Mouse (Mus musculus): ENCODE results near the gene Cox6b1. TPM values are rescaled to one million over a fixed set of nuclear protein-coding genes. Genes with fewer than 3 reads are reported as not detected.

Cox6b1 gene
- total RNA-seq, 2 experiments from 2014 or later = 346 to 592 TPM

DNA sequence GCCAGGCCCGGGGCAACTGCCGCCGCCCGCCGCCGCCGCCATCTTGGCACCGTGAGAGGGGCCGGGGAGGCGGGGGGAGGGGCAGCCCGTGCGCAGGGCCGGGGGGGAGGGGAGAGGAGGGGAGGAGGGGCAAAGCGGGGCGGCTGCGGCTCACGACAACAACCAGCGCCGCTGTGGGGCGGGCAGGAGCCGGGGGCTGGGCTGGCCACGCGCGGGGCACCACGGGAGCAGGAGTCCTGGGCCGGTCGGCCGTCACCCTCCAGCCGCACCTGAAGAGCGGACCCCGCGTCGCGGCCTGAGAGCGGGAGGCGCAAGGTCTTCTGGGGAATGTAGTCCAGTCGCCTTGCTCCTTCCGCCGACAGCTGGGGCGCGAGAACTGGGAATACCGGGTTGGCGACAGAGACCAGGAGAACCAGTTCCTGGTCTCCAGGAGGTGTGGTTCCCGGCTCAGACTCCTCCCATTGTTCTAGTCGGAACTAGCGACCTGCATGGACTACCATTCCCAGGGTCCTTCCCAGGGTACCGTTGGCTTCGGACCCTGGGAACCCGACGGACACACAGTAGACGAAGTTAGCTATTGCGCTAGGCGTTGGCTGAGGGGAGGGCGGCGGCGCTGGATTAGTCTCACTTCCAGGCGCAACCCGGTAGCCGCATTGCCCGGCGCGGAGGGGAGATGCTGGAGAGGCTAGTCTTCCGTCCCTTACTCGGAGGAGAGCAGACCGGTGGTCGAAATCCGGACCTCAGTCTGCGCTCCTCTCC, 37.1 kb downstream of the Cox6b1 start, which contains the start of gene Kmt2b:
TSS of gene Kmt2b (minus strand) at position 51 of the 759 bp plus-strand sequence.
- ATAC-seq (replicated peaks; ENCODE audit: poor library complexity) = peak; percentile 83

DNA sequence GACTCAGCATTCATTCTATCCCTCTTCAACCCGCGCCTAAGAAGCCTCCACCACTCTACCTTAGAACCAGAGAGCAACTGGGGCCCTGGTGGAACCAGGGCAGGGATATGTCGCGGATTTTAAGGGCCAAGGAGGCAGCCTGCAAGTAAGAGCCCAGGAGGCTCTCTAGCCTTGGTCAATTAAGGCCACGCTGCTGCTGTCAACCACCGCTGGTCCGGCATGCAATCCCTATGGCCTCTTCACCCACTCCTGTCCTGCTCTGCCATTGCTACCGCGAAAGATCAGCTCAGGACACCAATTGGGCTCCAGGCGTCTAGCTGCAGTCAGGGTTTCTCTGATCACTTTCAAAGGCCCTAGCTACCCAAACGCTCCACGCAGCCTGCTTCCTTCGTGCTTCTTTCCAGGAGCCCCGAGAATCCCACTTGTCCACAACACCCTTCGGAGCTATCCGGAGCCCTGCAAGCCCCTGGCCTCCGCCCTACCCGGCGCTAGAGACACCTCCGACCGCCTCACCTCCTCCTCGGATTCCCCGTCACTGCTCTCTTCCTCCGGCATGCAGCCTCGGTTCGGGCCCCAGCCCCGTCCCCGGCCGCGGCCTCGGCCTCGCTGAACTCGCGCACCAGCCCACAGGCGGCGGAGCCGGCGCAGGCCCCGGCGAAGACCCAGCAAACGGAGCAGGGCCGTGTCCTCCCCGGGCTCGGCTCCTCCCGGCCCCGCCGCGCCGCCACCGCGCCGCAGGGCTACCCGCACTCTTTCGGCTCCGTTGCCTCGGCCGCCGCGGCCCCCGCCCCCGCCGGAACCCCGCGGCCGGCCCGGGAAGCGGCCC, 37.9 kb downstream of the Cox6b1 start:
- ATAC-seq (replicated peaks; ENCODE audit: poor library complexity) = no peak

DNA sequence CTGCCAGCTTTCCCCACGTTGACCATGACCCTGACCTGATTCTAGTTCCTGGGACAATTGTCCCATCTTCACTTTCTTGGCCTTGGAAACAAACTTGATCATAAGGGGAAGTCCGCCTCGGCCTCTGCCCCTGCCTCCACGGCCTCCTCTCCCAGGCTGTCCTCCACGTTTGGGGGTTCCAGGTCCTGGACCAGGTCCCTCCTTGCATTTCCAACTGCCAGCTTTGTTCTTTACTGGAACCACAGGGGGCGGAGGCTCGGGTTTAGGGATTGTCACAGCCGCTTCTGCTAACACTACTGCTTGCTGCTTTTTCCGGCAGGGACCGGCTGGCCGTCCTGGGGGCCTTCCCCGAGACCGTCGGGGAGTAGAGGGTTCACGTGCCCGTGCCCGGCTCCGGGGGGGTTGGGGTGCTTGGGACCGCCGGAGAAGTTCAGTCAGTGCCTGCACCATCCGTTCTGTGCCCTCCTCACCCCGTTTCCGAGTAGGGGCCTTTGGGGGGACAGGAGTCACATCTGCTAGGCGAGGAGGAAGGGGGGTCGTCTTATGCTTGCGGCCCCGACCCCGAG, 39.4 kb downstream of the Cox6b1 start:
- ATAC-seq (replicated peaks; ENCODE audit: poor library complexity) = no peak

DNA sequence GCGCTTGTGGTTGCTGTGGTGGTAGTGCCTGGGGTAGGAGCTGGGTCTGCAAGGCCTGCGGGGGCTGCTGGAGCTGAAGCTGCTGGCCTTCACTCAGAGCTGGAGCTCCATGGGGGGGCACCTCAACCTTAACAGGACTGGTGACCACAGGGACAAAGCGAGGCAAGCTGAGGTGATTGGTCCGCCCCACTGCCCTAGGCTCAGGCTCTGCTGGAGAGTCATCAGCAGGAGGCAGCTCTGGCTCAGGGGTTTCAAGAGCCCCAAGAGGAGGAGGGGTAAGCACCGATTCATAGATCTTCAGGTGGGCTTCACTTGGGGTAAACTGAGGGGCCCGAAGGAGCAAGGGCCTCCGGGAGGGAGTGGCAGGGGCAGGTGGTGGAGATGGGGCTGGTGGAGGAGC, 40.8 kb downstream of the Cox6b1 start:
- ATAC-seq (replicated peaks; ENCODE audit: poor library complexity) = no peak

DNA sequence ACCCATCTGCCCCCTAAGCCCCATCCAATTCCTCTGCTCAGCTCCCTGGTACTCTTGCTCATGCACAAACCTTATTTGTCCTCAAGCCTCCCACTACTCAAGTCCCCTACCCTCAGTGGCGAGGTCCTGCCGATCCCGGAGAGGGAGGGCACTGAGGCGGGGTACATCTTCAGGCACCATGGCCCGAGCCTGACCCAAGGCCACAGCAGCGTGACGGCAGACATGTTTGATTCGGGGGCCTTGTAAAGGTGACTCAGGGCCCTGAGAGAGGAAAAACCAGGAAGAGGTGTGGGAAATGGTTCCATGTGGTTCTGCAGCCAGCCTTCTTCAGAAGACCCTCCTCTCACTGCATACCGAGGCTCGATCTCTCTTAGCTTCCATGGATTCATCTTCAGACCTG, 41.6 kb downstream of the Cox6b1 start:
- ATAC-seq (replicated peaks; ENCODE audit: poor library complexity) = no peak

DNA sequence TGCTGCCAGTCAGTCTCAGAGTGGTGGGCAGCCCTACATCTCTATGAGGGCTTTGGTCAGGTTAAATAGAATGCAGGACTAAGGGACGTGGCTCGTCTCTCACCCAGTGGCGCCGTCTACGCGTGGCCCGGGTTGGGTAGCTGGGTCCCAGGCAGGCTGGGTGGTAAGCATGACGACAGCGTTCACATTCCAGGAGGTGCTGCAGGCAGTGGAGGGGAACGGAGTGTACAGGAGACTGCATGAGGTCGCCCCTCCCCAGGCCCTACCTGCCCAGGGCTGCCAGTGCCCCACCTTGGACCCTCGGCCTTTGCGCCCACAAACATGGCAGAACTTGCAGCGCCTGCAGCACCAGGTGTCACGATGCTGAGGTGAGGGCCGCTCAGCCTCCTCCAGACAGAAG, 44.4 kb downstream of the Cox6b1 start:
- no peak for ATAC-seq (replicated peaks; ENCODE audit: poor library complexity)

DNA sequence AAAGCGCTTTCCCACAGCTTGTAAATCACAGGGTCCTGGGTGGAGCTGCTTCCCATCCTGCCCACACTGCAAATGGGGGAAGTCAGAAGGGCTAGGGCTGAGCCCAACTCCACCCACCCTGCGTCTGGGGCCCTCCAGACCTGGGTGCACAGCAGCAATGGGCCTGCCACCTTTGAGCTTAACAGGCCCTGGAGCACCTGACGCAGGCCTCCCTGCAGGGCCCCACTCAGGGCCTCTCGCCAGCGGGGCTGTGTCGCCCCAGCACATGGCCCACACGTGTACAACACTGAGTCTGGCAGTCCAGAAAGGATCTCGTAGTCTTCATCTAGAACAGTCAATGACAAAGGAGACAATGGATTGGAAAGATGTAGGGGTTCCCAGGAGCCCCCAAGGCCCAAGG, 46.0 kb downstream of the Cox6b1 start:
- no peak for ATAC-seq (replicated peaks; ENCODE audit: poor library complexity)

DNA sequence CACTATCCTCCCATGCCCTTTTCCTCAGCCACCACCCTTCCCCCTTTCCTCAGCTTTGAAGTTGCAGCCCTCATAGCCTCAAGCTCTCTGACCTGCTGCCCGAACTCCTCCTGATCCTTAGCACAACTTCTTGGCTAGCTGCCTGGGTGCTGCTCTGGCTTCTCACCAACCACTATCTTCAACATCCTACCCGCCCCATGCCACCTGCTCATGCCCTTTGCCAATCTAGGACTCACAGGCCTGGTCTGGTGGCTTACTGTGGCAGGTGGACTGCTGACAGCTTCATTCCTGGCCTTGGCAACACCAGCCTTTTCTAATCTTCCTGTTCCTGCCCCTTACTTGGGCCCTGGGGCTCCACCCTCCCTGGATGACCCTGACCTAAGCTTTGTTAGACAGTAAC, 53.0 kb downstream of the Cox6b1 start:
- ATAC-seq (replicated peaks; ENCODE audit: poor library complexity) = peak; percentile 91

DNA sequence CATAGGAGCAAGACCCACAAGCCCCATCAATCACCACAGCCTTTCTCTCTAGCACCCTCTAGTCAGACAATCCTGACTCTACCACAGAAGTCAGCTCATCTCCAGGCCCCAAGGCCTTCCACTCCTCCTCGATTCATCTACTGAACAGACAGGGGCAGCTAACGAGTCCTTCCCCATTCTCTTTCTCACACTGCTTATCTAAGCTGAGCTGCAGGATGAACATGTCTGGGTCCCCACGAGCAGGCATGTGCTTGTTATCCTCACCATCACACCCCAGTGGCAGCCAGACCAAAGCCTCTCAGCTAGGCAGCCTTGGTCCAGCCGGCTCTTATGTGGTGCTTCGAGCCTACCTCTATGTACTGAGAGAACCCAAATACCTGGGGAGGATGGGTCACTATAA, 53.6 kb downstream of the Cox6b1 start:
- peak; percentile 52 for ATAC-seq (replicated peaks; ENCODE audit: poor library complexity)

DNA sequence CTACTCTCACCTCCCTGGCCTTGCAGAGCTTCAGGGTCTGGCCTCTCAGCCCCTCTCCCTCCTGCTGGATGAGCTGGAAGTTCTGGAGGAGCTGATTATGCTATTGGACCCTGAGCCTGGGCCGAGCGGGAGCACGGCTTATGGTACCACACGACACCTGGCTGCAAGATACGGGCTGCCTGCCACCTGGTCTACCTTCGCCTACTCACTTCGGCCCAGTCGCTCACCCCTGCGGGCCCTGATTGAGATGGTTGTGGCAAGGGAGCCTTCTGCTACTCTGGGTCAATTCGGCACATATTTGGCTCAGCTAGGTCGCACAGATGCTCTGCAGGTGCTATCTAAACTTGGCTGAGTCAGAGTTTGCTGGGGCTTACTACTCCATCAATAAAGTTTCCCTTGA, 58.4 kb downstream of the Cox6b1 start:
- ATAC-seq (replicated peaks; ENCODE audit: poor library complexity) = no peak

Other genes starting within 250 kb of the Cox6b1 start
Only the 30 nearest of the 32 such genes appear.
- gene Tyrobp, start 212.4 kb downstream of the Cox6b1 start, total RNA-seq (2015) = 406 and 473 TPM in 2 replicates
- gene Tyrobp, start 212.4 kb downstream of the Cox6b1 start, total RNA-seq (2017) = 229 and 322 TPM in 2 replicates
- 28.1 and 30.3 TPM in 2 replicates for gene Hcst, start 206.3 kb downstream of the Cox6b1 start, total RNA-seq (2015)
- 10.0 and 12.7 TPM in 2 replicates for gene Hcst, start 206.3 kb downstream of the Cox6b1 start, total RNA-seq (2017)
- gene Nfkbid, start 204.4 kb downstream of the Cox6b1 start, total RNA-seq (2015) = 14.1 and 24.0 TPM in 2 replicates
- gene Nfkbid, start 204.4 kb downstream of the Cox6b1 start, total RNA-seq (2017) = 5.3 and 13.7 TPM in 2 replicates
- not detected in 2 replicates for gene Aplp1, start 180.6 kb downstream of the Cox6b1 start, total RNA-seq (2015)
- gene Aplp1, start 180.6 kb downstream of the Cox6b1 start, total RNA-seq (2017) = not detected in 2 replicates
- not detected in 2 replicates for gene Kirrel2, start 168.5 kb downstream of the Cox6b1 start, total RNA-seq (2015)
- not detected in 2 replicates for gene Kirrel2, start 168.5 kb downstream of the Cox6b1 start, total RNA-seq (2017)
- gene Nphs1, start 167.8 kb downstream of the Cox6b1 start, total RNA-seq (2015) = 0.27 TPM in 1 of 2 replicates, not detected in the other
- 0.58 and 0.95 TPM in 2 replicates for gene Nphs1, start 167.8 kb downstream of the Cox6b1 start, total RNA-seq (2017)
- gene Prodh2, start 132.5 kb downstream of the Cox6b1 start, total RNA-seq (2015) = not detected in 2 replicates
- not detected in 2 replicates for gene Prodh2, start 132.5 kb downstream of the Cox6b1 start, total RNA-seq (2017)
- gene Arhgap33, start 91.1 kb downstream of the Cox6b1 start, total RNA-seq (2015) = 4.5 and 5.8 TPM in 2 replicates
- 1.4 and 2.0 TPM in 2 replicates for gene Arhgap33, start 91.1 kb downstream of the Cox6b1 start, total RNA-seq (2017)
- 11.7 and 12.2 TPM in 2 replicates for gene Hspb6, start 74.0 kb downstream of the Cox6b1 start, total RNA-seq (2015)
- 3.5 and 4.4 TPM in 2 replicates for gene Hspb6, start 74.0 kb downstream of the Cox6b1 start, total RNA-seq (2017)
- gene Proser3, start 73.9 kb downstream of the Cox6b1 start, total RNA-seq (2015) = 11.5 and 16.3 TPM in 2 replicates
- gene Proser3, start 73.9 kb downstream of the Cox6b1 start, total RNA-seq (2017) = 1.8 and 4.7 TPM in 2 replicates
- gene Lin37, start 66.3 kb downstream of the Cox6b1 start, total RNA-seq (2015) = 54.8 and 67.5 TPM in 2 replicates
- gene Lin37, start 66.3 kb downstream of the Cox6b1 start, total RNA-seq (2017) = 27.2 and 39.8 TPM in 2 replicates
- gene U2af1l4, start 62.9 kb downstream of the Cox6b1 start, total RNA-seq (2015) = 21.4 and 23.4 TPM in 2 replicates
- 86.9 and 96.7 TPM in 2 replicates for gene U2af1l4, start 62.9 kb downstream of the Cox6b1 start, total RNA-seq (2017)
- gene Gm49396, start 62.8 kb downstream of the Cox6b1 start, total RNA-seq (2015) = 2.2 and 3.7 TPM in 2 replicates
- 3.4 and 3.9 TPM in 2 replicates for gene Gm49396, start 62.8 kb downstream of the Cox6b1 start, total RNA-seq (2017)
- 181 and 202 TPM in 2 replicates for gene Psenen, start 62.5 kb downstream of the Cox6b1 start, total RNA-seq (2015)
- 150 and 154 TPM in 2 replicates for gene Psenen, start 62.5 kb downstream of the Cox6b1 start, total RNA-seq (2017)
- 7.2 and 9.2 TPM in 2 replicates for gene Igflr1, start 60.7 kb downstream of the Cox6b1 start, total RNA-seq (2015)
- not detected in 2 replicates for gene Igflr1, start 60.7 kb downstream of the Cox6b1 start, total RNA-seq (2017)
- gene Kmt2b, start 37.4 kb downstream of the Cox6b1 start, total RNA-seq (2015) = 72.2 and 99.8 TPM in 2 replicates
- gene Kmt2b, start 37.4 kb downstream of the Cox6b1 start, total RNA-seq (2017) = 11.7 and 14.5 TPM in 2 replicates
- gene Zbtb32, start 27.2 kb downstream of the Cox6b1 start, total RNA-seq (2015) = not detected in 2 replicates
- not detected in 2 replicates for gene Zbtb32, start 27.2 kb downstream of the Cox6b1 start, total RNA-seq (2017)
- 0.61 and 1.3 TPM in 2 replicates for gene Upk1a, start 13.3 kb downstream of the Cox6b1 start, total RNA-seq (2015)
- gene Upk1a, start 13.3 kb downstream of the Cox6b1 start, total RNA-seq (2017) = 0.14 TPM in 1 of 2 replicates, not detected in the other
- gene Etv2, start 9.7 kb upstream of the Cox6b1 start, total RNA-seq (2015) = not detected in 2 replicates
- not detected in 2 replicates for gene Etv2, start 9.7 kb upstream of the Cox6b1 start, total RNA-seq (2017)
- gene Rbm42, start 24.2 kb upstream of the Cox6b1 start, total RNA-seq (2015) = 43.9 and 52.2 TPM in 2 replicates
- 36.7 and 39.9 TPM in 2 replicates for gene Rbm42, start 24.2 kb upstream of the Cox6b1 start, total RNA-seq (2017)
- gene Haus5, start 38.8 kb upstream of the Cox6b1 start, total RNA-seq (2015) = 31.0 and 31.3 TPM in 2 replicates
- 21.5 and 28.7 TPM in 2 replicates for gene Haus5, start 38.8 kb upstream of the Cox6b1 start, total RNA-seq (2017)
- not detected in 2 replicates for gene Pmis2, start 45.5 kb upstream of the Cox6b1 start, total RNA-seq (2015)
- not detected in 2 replicates for gene Pmis2, start 45.5 kb upstream of the Cox6b1 start, total RNA-seq (2017)
- gene 2200002J24Rik, start 72.8 kb upstream of the Cox6b1 start, total RNA-seq (2015) = 0.69 TPM in 1 of 2 replicates, not detected in the other
- gene 2200002J24Rik, start 72.8 kb upstream of the Cox6b1 start, total RNA-seq (2017) = not detected in 2 replicates
- 1.2 and 1.3 TPM in 2 replicates for gene Atp4a, start 86.1 kb upstream of the Cox6b1 start, total RNA-seq (2015)
- 0.37 and 0.51 TPM in 2 replicates for gene Atp4a, start 86.1 kb upstream of the Cox6b1 start, total RNA-seq (2017)
- gene Tmem147, start 103.4 kb upstream of the Cox6b1 start, total RNA-seq (2015) = 210 and 218 TPM in 2 replicates
- 65.9 and 76.4 TPM in 2 replicates for gene Tmem147, start 103.4 kb upstream of the Cox6b1 start, total RNA-seq (2017)
- gene Gapdhs, start 117.5 kb upstream of the Cox6b1 start, total RNA-seq (2015) = not detected in 2 replicates
- not detected in 2 replicates for gene Gapdhs, start 117.5 kb upstream of the Cox6b1 start, total RNA-seq (2017)
- 1.6 TPM in 2 replicates for gene Sbsn, start 125.3 kb upstream of the Cox6b1 start, total RNA-seq (2015)
- 0.47 and 1.3 TPM in 2 replicates for gene Sbsn, start 125.3 kb upstream of the Cox6b1 start, total RNA-seq (2017)
- 81.7 and 87.4 TPM in 2 replicates for gene Dmkn, start 137.6 kb upstream of the Cox6b1 start, total RNA-seq (2015)
- gene Dmkn, start 137.6 kb upstream of the Cox6b1 start, total RNA-seq (2017) = 95.3 and 119 TPM in 2 replicates
- gene Krtdap, start 161.7 kb upstream of the Cox6b1 start, total RNA-seq (2015) = not detected in 2 replicates
- gene Krtdap, start 161.7 kb upstream of the Cox6b1 start, total RNA-seq (2017) = not detected in 2 replicates
- gene Ffar2, start 197.6 kb upstream of the Cox6b1 start, total RNA-seq (2015) = 8.5 and 8.8 TPM in 2 replicates
- 25.9 and 31.5 TPM in 2 replicates for gene Ffar2, start 197.6 kb upstream of the Cox6b1 start, total RNA-seq (2017)

Measured in megakaryocyte progenitor cell, adult 5-6 weeks (primary cell).